ENCODE assay signal across 19 mouse cellular contexts in the genomic region with DNA sequence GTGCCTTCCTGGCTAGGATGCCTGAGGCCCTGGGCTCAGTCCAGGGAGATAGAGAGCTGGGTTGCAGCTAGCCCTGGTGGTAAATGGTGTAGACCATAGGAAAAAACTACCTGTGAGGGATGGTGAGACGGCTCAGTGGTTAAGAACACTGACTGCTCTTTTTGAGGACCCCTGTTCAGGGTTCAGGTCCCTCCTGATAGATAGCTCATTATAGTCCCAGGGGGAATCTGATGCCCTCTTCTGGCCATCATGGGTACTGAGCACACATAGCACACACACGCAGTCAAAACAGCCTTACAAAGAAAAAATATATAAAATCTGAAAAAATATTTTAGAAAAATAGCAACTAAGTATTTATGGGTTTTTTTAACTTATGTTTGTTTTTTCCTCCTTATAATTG. TPM values are rescaled to one million over a fixed set of nuclear protein-coding genes. Genes with fewer than 3 reads are reported as not detected.
DNase-seq lines count a peak whose midpoint lies in the region; ATAC-seq and TF ChIP-seq lines count a peak whose summit lies in the region.
"Had no signal": no experiment of that assay in that cellular context is flagged by ENCODE, and none has a peak within 500 bp of the region (broad histone marks: within the 10 kb centered on the region; RNA-seq: fewer than 3 reads in every experiment).

No protein-coding gene starts in this region.

- no peak overlapping the region for H3K4me3 ChIP-seq in left cerebral cortex, adult 2 months
- H3K4me3 ChIP-seq in bone marrow, adult 2 months (replicated peaks; ENCODE audit: control insufficient read depth, low read depth, low read length) = no peak overlapping the region
- H3K4me3 ChIP-seq: embryonic facial prominence, embryonic 13.5 days; limb, embryonic 13.5 days; megakaryocyte, embryonic 14.5 days had no signal

- peak; percentile 59 for TF ChIP-seq CTCF in left cerebral cortex, adult 2 months (IDR thresholded peaks at IDR 0.05)
- TF ChIP-seq CTCF in bone marrow, adult 2 months (IDR thresholded peaks at IDR 0.05; ENCODE audit: control insufficient read depth, insufficient read depth, low read length) = 0 out of 2 replicates have a peak, but pooled peaks have one; percentile 6

- 89% methylated on average over 2 of the region's 2 CpGs for WGBS in bone marrow, adult 2 months

- no peak for ATAC-seq in cerebellum, adult (ENCODE audit: insufficient number of reproducible peaks, low FRiP score, low TSS enrichment)

- DNase-seq in cerebellum, postnatal 10 days = peak; percentile 21 to 38
- DNase-seq in left cerebral cortex, adult 2 months (ENCODE audit: extremely low spot score in 1 of 2, low spot score in 2 of 2) = no peak
- no peak for DNase-seq in left cerebral cortex, postnatal 10 days (ENCODE audit: extremely low spot score in 1 of 2, low spot score in 2 of 2)
- peak; percentile 71 for DNase-seq in A20 (ENCODE audit: low read depth, low spot score)
- no peak for DNase-seq in urinary bladder, postnatal 4 days (ENCODE audit: low spot score in 2 of 2)
- no peak for DNase-seq in left cerebral cortex, postnatal 4 days
- DNase-seq: cerebellum, adult 18-20 months; heart, adult 11 months; right cerebral cortex, postnatal 25 days had no signal

- intact Hi-C loops in left cerebral cortex, adult 2 months (cut with DNase I) = loop anchor here (10.0 kb wide), 1 partner anchor 328 kb away; the partner anchor contains the start of gene Nog
- intact Hi-C loops in left cerebral cortex, postnatal 10 days (cut with DNase I) = no loop called here
- intact Hi-C loops in left cerebral cortex, postnatal 4 days (cut with DNase I) = no loop called here

- no peak overlapping the region for H3K27ac ChIP-seq in left cerebral cortex, adult 2 months
- no peak overlapping the region for H3K27ac ChIP-seq in bone marrow, adult 2 months (ENCODE audit: control insufficient read depth, insufficient read depth, low read depth, low read length, poor library complexity)
- H3K27ac ChIP-seq: embryonic facial prominence, embryonic 13.5 days; hindbrain, embryonic 14.5 days; limb, embryonic 13.5 days had no signal

- H3K4me1 ChIP-seq in bone marrow, adult 2 months (ENCODE audit: control insufficient read depth, insufficient read depth, low read length) = peaks cover 3% of the 10 kb centered on the region

- no peak for TF ChIP-seq POLR2A in bone marrow, adult 2 months (IDR thresholded peaks at IDR 0.05; ENCODE audit: borderline replicate concordance, control insufficient read depth, low read depth, low read length)

RNA-seq across cellular contexts. Expression of gene Coil, which starts 6.3 kb away (rescaled TPM):
- total RNA-seq in left cerebral cortex, adult 2 months (2021) = 10 to 100 TPM; 19.4 to 19.5 TPM
- total RNA-seq in left cerebral cortex, postnatal 10 days (2021) = 10 to 100 TPM; 21.0 to 21.3 TPM
- polyA plus RNA-seq in bone marrow, adult 2 months (2011; ENCODE audit: insufficient read depth, insufficient read length, low replicate concordance, missing spikeins) = 2.7 and 7.2 TPM in 2 replicates
- 10 to 100 TPM; 27.8 to 28.3 TPM for total RNA-seq in left cerebral cortex, postnatal 4 days (2021)

RNA-seq across cellular contexts. Expression of gene Elobl, which starts 9.6 kb away (rescaled TPM):
- not detected for total RNA-seq in left cerebral cortex, adult 2 months (2021)
- total RNA-seq in left cerebral cortex, postnatal 10 days (2021) = not detected
- 11.6 TPM in 1 of 2 replicates, not detected in the other for polyA plus RNA-seq in bone marrow, adult 2 months (2011; ENCODE audit: insufficient read depth, insufficient read length, low replicate concordance, missing spikeins)
- total RNA-seq in left cerebral cortex, postnatal 4 days (2021) = not detected
- total RNA-seq: adrenal gland, adult 18-20 months; layer of hippocampus, adult 8-10 months had no signal
- polyA plus RNA-seq: C2C12; embryonic facial prominence, embryonic 13.5 days; hindbrain, embryonic 14.5 days; limb, embryonic 13.5 days; neural tube, embryonic 11.5 days had no signal

RNA-seq across cellular contexts. Expression of gene Scpep1, which starts 21.1 kb away (rescaled TPM):
- total RNA-seq in left cerebral cortex, adult 2 months (2021) = 10 to 100 TPM; 16.2 to 17.5 TPM
- total RNA-seq in left cerebral cortex, postnatal 10 days (2021) = 10 to 100 TPM; 18.2 to 20.7 TPM
- polyA plus RNA-seq in bone marrow, adult 2 months (2011; ENCODE audit: insufficient read depth, insufficient read length, low replicate concordance, missing spikeins) = 6.5 and 22.3 TPM in 2 replicates
- 10 to 100 TPM; 26.7 to 26.8 TPM for total RNA-seq in left cerebral cortex, postnatal 4 days (2021)

RNA-seq across cellular contexts. Expression of gene Trim25, which starts 22.9 kb away (rescaled TPM):
- total RNA-seq in left cerebral cortex, adult 2 months (2021) = 1 to 10 TPM; 3.7 to 3.9 TPM
- 1 to 10 TPM; 6.0 to 6.3 TPM for total RNA-seq in left cerebral cortex, postnatal 10 days (2021)
- 19.8 and 33.7 TPM in 2 replicates for polyA plus RNA-seq in bone marrow, adult 2 months (2011; ENCODE audit: insufficient read depth, insufficient read length, low replicate concordance, missing spikeins)
- 1 to 10 TPM; 5.6 to 5.8 TPM for total RNA-seq in left cerebral cortex, postnatal 4 days (2021)

Comparison
In these comparisons a context has a peak if more than half of its experiments do, and no peak if none do; other contexts are left out.
1. DNase-seq: peak in cerebellum, postnatal 10 days (2 of 2) and A20 (single experiment); none in left cerebral cortex, adult 2 months (0 of 2), left cerebral cortex, postnatal 10 days (0 of 2), urinary bladder, postnatal 4 days (0 of 2) and left cerebral cortex, postnatal 4 days (single experiment).